Mouse (Mus musculus): ENCODE results near the gene Jmjd1c.

Gene Jmjd1c

GRCm38 (mm10) chr10:67201769-67202168 is 105.8 kb downstream of the Jmjd1c start:
- in situ Hi-C loops (cut with MboI; ENCODE audit: low pct_unique_long_range_greater_than_20kb in 1 of 2, low sequenced_read_pairs in 2 of 2, unreplicated experiment in 1 of 2), result no loop called here

GRCm38 (mm10) chr10:67202470-67202869 is 106.5 kb downstream of the Jmjd1c start:
- in situ Hi-C loops (cut with MboI; ENCODE audit: low pct_unique_long_range_greater_than_20kb in 1 of 2, low sequenced_read_pairs in 2 of 2, unreplicated experiment in 1 of 2), result no loop called here

GRCm38 (mm10) chr10:67204652-67205407 is 108.9 kb downstream of the Jmjd1c start:
- in situ Hi-C loops (cut with MboI; ENCODE audit: low pct_unique_long_range_greater_than_20kb in 1 of 2, low sequenced_read_pairs in 2 of 2, unreplicated experiment in 1 of 2), result no loop called here

DNA sequence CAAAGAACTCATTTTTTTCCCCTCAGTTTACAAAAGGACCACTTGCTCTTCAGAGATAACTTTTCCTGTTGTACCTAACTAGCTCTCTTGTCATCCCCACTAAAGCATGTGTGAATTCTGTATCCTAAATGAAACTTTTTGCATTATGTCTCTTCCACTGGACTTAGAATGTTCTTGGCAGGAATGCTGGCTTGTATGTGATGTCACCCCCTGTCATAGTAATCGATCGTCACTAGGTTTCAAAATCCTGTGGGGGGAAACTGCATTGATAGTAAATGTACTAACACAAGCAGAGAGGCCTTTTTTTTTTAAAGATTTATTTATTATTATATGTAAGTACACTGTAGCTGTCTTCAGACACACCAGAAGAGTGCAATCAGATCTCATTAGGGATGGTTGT is 112.0 kb downstream of the Jmjd1c start:
- in situ Hi-C loops (cut with MboI; ENCODE audit: low pct_unique_long_range_greater_than_20kb in 1 of 2, low sequenced_read_pairs in 2 of 2, unreplicated experiment in 1 of 2), result no loop called here

GRCm38 (mm10) chr10:67209916-67210675 is 114.2 kb downstream of the Jmjd1c start:
- in situ Hi-C loops (cut with MboI; ENCODE audit: low pct_unique_long_range_greater_than_20kb in 1 of 2, low sequenced_read_pairs in 2 of 2, unreplicated experiment in 1 of 2), result no loop called here

DNA sequence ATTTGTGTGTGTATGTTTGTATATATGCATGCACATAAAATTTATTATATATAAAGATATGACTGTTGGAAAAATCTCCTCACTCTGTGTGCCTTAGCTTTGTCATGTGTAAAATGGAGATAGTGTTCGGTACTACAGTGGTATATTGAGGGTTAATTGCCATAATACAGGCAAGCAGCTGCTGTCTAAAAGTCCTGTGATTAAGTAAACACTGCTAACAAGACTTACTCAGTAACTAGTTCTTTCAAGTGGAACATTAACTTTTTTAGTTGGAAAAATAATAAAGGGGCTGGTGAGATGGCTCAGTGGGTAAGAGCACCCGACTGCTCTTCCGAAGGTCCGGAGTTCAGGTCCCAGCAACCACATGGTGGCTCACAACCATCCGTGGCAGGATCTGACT is 116.1 kb downstream of the Jmjd1c start:
- in situ Hi-C loops (cut with MboI; ENCODE audit: low pct_unique_long_range_greater_than_20kb in 1 of 2, low sequenced_read_pairs in 2 of 2, unreplicated experiment in 1 of 2), result no loop called here

DNA sequence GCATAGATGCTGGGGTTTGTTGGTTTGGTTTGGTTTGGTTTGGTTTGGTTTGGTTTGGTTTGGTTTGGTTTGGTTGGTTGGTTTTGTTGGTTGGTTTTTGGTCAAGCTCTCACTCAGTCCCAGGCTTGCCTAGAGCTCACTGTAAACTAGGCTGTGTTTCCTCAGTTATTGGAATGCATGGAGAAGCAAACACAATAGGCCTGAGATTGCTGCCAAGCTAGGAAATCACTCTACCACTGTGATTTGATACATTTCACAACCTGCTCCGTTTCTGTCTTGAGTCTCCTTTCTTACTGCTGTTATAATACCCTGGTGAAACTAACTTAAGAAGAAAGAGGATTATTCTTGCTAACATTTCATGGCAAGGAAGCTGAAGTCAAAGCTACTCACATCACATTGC is 117.8 kb downstream of the Jmjd1c start:
- in situ Hi-C loops (cut with MboI; ENCODE audit: low pct_unique_long_range_greater_than_20kb in 1 of 2, low sequenced_read_pairs in 2 of 2, unreplicated experiment in 1 of 2), result no loop called here

DNA sequence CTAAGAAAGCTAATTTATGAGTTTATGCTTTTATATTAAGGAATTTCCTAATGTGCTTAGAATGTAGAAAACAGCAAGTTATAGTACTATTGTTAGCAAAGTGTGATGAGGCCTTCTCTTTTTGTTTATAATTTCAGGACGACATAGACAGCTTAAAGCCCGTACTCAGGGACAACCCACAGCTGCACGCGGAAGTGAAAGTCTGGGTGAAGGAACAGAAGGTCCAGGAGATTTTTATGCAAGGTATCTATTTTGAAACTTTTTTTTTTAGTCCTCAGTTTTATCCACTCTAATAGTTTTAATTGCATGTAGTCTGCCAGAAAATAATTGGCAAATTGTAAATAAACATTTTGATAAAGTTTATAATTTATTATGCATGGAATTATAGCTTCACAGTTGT is 119.2 kb downstream of the Jmjd1c start:
- in situ Hi-C loops (cut with MboI; ENCODE audit: low pct_unique_long_range_greater_than_20kb in 1 of 2, low sequenced_read_pairs in 2 of 2, unreplicated experiment in 1 of 2), result no loop called here

DNA sequence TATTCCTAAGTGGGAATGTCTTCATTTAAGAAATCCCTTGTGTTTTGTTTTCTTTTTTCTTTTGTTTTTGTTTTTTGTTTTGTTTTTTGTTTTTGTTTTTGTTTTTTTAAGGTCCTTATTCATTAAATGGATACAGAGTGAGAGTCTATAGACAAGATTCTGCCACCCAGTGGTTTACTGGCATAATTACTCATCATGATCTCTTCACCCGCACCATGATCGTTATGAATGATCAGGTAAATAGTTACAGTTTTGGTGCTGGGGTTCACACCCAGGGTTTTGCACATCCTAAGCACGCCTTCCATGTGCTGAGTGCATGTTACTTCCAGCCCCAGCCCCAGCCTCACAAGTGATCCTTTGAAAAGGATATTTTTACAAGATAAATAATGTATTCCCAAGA is 120.9 kb downstream of the Jmjd1c start:
- in situ Hi-C loops (cut with MboI; ENCODE audit: low pct_unique_long_range_greater_than_20kb in 1 of 2, low sequenced_read_pairs in 2 of 2, unreplicated experiment in 1 of 2), result no loop called here

GRCm38 (mm10) chr10:67218873-67219565 is 123.1 kb downstream of the Jmjd1c start:
- in situ Hi-C loops (cut with MboI; ENCODE audit: low pct_unique_long_range_greater_than_20kb in 1 of 2, low sequenced_read_pairs in 2 of 2, unreplicated experiment in 1 of 2), result no loop called here

DNA sequence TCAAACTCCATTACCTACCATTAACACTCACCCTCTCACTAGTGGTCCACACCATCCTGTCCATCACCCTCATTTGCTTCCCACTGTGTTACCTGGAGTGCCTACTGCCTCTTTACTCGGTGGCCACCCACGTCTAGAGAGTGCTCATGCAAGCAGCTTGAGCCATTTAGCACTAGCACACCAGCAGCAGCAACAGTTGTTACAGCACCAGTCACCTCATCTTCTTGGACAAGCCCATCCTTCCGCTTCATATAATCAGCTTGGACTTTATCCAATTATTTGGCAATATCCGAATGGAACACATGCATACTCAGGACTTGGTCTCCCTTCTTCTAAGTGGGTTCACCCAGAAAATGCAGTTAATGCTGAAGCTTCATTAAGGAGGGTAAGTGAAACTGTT is 124.3 kb downstream of the Jmjd1c start:
- in situ Hi-C loops (cut with MboI; ENCODE audit: low pct_unique_long_range_greater_than_20kb in 1 of 2, low sequenced_read_pairs in 2 of 2, unreplicated experiment in 1 of 2), result no loop called here

DNA sequence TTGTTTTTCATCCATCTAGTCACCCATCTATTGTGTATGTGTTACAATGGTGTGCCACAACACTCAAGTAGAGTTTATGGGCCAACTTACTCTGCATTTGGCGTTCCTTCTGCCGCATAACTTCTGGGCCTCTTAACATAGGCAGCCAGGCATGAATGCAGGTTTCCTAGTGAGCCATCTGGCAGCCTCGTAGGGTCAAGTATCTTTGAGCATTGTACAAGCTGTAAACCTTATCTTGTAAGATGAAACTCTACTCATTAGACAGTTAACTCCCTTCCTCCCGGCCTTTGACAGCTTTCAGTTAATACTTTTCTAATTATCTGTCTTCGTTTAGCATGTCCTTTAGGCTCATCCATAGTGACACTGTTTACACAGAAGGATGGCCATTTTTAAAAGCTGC is 125.4 kb downstream of the Jmjd1c start:
- in situ Hi-C loops (cut with MboI; ENCODE audit: low pct_unique_long_range_greater_than_20kb in 1 of 2, low sequenced_read_pairs in 2 of 2, unreplicated experiment in 1 of 2), result no loop called here

DNA sequence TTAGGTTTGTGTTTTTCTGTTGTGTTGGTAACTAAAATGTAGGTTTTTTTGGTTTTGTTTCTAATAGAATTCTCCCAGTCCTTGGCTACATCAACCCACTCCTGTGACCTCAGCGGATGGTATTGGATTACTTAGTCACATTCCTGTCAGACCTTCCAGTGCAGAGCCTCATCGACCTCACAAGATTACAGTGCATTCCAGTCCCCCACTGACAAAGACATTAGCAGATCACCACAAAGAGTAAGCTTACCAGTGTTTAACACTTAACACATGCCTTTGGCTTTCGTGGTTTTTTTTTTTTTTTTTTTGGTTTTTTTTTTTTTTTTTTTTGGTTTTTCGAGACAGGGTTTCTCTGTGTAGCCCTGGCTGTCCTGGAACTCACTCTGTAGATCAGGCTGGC is 128.0 kb downstream of the Jmjd1c start:
- in situ Hi-C loops (cut with MboI; ENCODE audit: low pct_unique_long_range_greater_than_20kb in 1 of 2, low sequenced_read_pairs in 2 of 2, unreplicated experiment in 1 of 2), result no loop called here

- in situ Hi-C loops (cut with MboI; ENCODE audit: low pct_unique_long_range_greater_than_20kb in 1 of 2, low sequenced_read_pairs in 2 of 2, unreplicated experiment in 1 of 2), result no loop called here
Observed at GRCm38 (mm10) chr10:67225528-67225927, 129.6 kb downstream of the Jmjd1c start.

GRCm38 (mm10) chr10:67226109-67226508 is 130.2 kb downstream of the Jmjd1c start:
- in situ Hi-C loops (cut with MboI; ENCODE audit: low pct_unique_long_range_greater_than_20kb in 1 of 2, low sequenced_read_pairs in 2 of 2, unreplicated experiment in 1 of 2), result no loop called here

GRCm38 (mm10) chr10:67226543-67226942 is 130.6 kb downstream of the Jmjd1c start:
- in situ Hi-C loops (cut with MboI; ENCODE audit: low pct_unique_long_range_greater_than_20kb in 1 of 2, low sequenced_read_pairs in 2 of 2, unreplicated experiment in 1 of 2), result no loop called here

- in situ Hi-C loops (cut with MboI; ENCODE audit: low pct_unique_long_range_greater_than_20kb in 1 of 2, low sequenced_read_pairs in 2 of 2, unreplicated experiment in 1 of 2), result no loop called here
Observed at GRCm38 (mm10) chr10:67230439-67230838, 134.5 kb downstream of the Jmjd1c start.

- in situ Hi-C loops (cut with MboI; ENCODE audit: low pct_unique_long_range_greater_than_20kb in 1 of 2, low sequenced_read_pairs in 2 of 2, unreplicated experiment in 1 of 2), result no loop called here
Observed at GRCm38 (mm10) chr10:67247145-67247544, 151.2 kb downstream of the Jmjd1c start.

GRCm38 (mm10) chr10:67249486-67249885 is 153.6 kb downstream of the Jmjd1c start:
- in situ Hi-C loops (cut with MboI; ENCODE audit: low pct_unique_long_range_greater_than_20kb in 1 of 2, low sequenced_read_pairs in 2 of 2, unreplicated experiment in 1 of 2), result no loop called here
